Mouse (Mus musculus): ENCODE measurements at regions not wholly inside any gene's neighbourhood (a gene's known extent, or its start where the extent isn't known, plus 50 kb on each side); places are given as distances from the start of the nearest gene placed in this dataset.
A peak's percentile ranks its signal among the peaks of the same experiment; 100 is the strongest.

GRCm38 (mm10) chr3:148272159-148272848 is 718.1 kb downstream of the Adgrl2 start:
- Histone ChIP-seq H3K9ac (ENCODE audit: low read depth, low read length) (no peak overlapping the region), H3K27ac (no peak overlapping the region), H3K4me1 (replicated peaks; ENCODE audit: insufficient read depth, low read length) (no peaks in the 10 kb centered on the region), H3K27me3 (ENCODE audit: insufficient read depth, low read length) (no peaks in the 10 kb centered on the region), H3K36me3 (ENCODE audit: insufficient read depth, low read length) (no peaks in the 10 kb centered on the region), H3K4me2 (ENCODE audit: low read length) (no peak overlapping the region), H3K9me3 (replicated peaks; ENCODE audit: low read length) (no peaks in the 10 kb centered on the region), H3K4me3 (replicated peaks; ENCODE audit: low read depth, low read length) (no peak overlapping the region)
- ATAC-seq (replicated peaks; ENCODE audit: low FRiP score, low read depth), result no peak
- TF ChIP-seq CTCF (IDR thresholded peaks at IDR 0.05; ENCODE audit: low read depth), result no peak
- 88% methylated on average over 4 of the region's 4 CpGs for WGBS
- no peak for DNase-seq (ENCODE audit: low spot score)

DNA sequence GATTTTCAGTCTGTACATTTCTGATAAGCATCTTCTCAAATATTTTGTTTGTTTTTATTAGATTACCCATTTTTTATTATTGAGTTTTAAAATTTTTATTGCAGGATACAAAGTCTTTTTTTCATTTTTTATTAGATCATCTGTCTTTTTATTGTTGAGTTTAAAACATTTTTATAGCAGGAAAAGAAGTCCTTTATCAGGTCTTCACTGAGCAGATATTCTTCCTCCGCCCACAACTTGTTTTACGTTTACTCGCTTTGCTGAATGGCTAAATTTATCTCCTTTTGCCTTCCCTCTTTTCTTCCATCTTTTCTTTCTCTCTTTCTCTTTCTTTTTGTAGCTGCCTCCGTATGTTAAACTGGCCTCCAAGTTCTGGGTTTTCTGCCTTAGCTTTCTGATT is 721.5 kb downstream of the Adgrl2 start:
- no peak overlapping the region for H3K9ac ChIP-seq (ENCODE audit: low read depth, low read length)
- no peaks in the 10 kb centered on the region for H3K9me3 ChIP-seq (replicated peaks; ENCODE audit: low read length)
- no peak for TF ChIP-seq CTCF (IDR thresholded peaks at IDR 0.05; ENCODE audit: low read depth)
- no peak for DNase-seq (ENCODE audit: low spot score)
- H3K4me2 ChIP-seq (ENCODE audit: low read length), result no peak overlapping the region
- no peaks in the 10 kb centered on the region for H3K4me1 ChIP-seq (replicated peaks; ENCODE audit: insufficient read depth, low read length)
- H3K36me3 ChIP-seq (ENCODE audit: insufficient read depth, low read length), result no peaks in the 10 kb centered on the region
- ATAC-seq (replicated peaks; ENCODE audit: low FRiP score, low read depth), result no peak
- no peaks in the 10 kb centered on the region for H3K27me3 ChIP-seq (ENCODE audit: insufficient read depth, low read length)
- H3K4me3 ChIP-seq (replicated peaks; ENCODE audit: low read depth, low read length), result no peak overlapping the region
- no peak overlapping the region for H3K27ac ChIP-seq
- WGBS, result 78% methylated on average over 4 of the region's 4 CpGs

- Histone ChIP-seq H3K9ac (ENCODE audit: low read depth, low read length) (no peak overlapping the region), H3K4me1 (replicated peaks; ENCODE audit: insufficient read depth, low read length) (no peaks in the 10 kb centered on the region), H3K27ac (no peak overlapping the region), H3K4me2 (ENCODE audit: low read length) (no peak overlapping the region), H3K27me3 (ENCODE audit: insufficient read depth, low read length) (no peaks in the 10 kb centered on the region), H3K36me3 (ENCODE audit: insufficient read depth, low read length) (no peaks in the 10 kb centered on the region), H3K9me3 (replicated peaks; ENCODE audit: low read length) (no peaks in the 10 kb centered on the region), H3K4me3 (replicated peaks; ENCODE audit: low read depth, low read length) (no peak overlapping the region)
- TF ChIP-seq CTCF (IDR thresholded peaks at IDR 0.05; ENCODE audit: low read depth), result no peak
- WGBS, result 80% methylated on average over 1 of the region's 1 CpGs
- ATAC-seq (replicated peaks; ENCODE audit: low FRiP score, low read depth) (no peak), DNase-seq (ENCODE audit: low spot score) (no peak)
Measured at GRCm38 (mm10) chr3:148259211-148259610, 731.1 kb downstream of the Adgrl2 start.

DNA sequence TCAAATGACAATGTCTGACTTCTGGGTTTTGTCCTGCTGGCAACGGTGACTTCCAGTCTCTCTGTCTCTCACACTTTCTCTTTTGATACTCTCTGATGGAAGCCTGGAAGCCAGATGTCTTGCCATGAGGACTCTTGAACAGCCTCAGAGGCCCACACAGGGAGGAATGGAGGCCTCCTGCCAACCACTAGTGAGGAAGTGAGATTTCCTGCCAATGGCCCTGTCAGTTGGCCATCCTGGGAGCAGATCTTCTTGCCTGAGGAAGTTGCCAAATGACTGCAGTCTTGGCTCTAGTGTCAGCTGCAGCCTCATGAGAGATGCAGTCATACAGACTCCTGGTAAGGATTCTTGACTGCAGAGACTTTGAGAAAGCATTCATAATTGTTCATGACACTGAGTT is 741.7 kb downstream of the Adgrl2 start:
- TF ChIP-seq CTCF (IDR thresholded peaks at IDR 0.05; ENCODE audit: low read depth), result no peak
- DNase-seq (ENCODE audit: low spot score), result no peak
- Histone ChIP-seq H3K9me3 (replicated peaks; ENCODE audit: low read length) (no peaks in the 10 kb centered on the region), H3K4me1 (replicated peaks; ENCODE audit: insufficient read depth, low read length) (no peaks in the 10 kb centered on the region), H3K27ac (no peak overlapping the region), H3K9ac (ENCODE audit: low read depth, low read length) (no peak overlapping the region), H3K36me3 (ENCODE audit: insufficient read depth, low read length) (no peaks in the 10 kb centered on the region), H3K4me2 (ENCODE audit: low read length) (no peak overlapping the region), H3K27me3 (ENCODE audit: insufficient read depth, low read length) (no peaks in the 10 kb centered on the region), H3K4me3 (replicated peaks; ENCODE audit: low read depth, low read length) (no peak overlapping the region)
- no peak for ATAC-seq (replicated peaks; ENCODE audit: low FRiP score, low read depth)
- 88% methylated on average over 1 of the region's 1 CpGs for WGBS

- TF ChIP-seq CTCF (IDR thresholded peaks at IDR 0.05; ENCODE audit: low read depth), result 0 out of 2 replicates have a peak, but pooled peaks have one; percentile 14
- peak; percentile 28 for DNase-seq (ENCODE audit: low spot score)
- ATAC-seq (replicated peaks; ENCODE audit: low FRiP score, low read depth), result no peak
Measured at GRCm38 (mm10) chr3:148246786-148247185, 743.6 kb downstream of the Adgrl2 start.

GRCm38 (mm10) chr3:148238093-148238492 is 752.3 kb downstream of the Adgrl2 start:
- TF ChIP-seq CTCF (IDR thresholded peaks at IDR 0.05; ENCODE audit: low read depth), result no peak
- DNase-seq (ENCODE audit: low spot score), result no peak

More at GRCm38 (mm10) chr3:148246786-148247185, 743.6 kb downstream of the Adgrl2 start:
- Histone ChIP-seq H3K27ac (no peak overlapping the region), H3K27me3 (ENCODE audit: insufficient read depth, low read length) (no peaks in the 10 kb centered on the region), H3K4me3 (replicated peaks; ENCODE audit: low read depth, low read length) (no peak overlapping the region), H3K4me1 (replicated peaks; ENCODE audit: insufficient read depth, low read length) (no peaks in the 10 kb centered on the region), H3K4me2 (ENCODE audit: low read length) (no peak overlapping the region), H3K9me3 (replicated peaks; ENCODE audit: low read length) (no peaks in the 10 kb centered on the region), H3K9ac (ENCODE audit: low read depth, low read length) (no peak overlapping the region), H3K36me3 (ENCODE audit: insufficient read depth, low read length) (no peaks in the 10 kb centered on the region)

DNA sequence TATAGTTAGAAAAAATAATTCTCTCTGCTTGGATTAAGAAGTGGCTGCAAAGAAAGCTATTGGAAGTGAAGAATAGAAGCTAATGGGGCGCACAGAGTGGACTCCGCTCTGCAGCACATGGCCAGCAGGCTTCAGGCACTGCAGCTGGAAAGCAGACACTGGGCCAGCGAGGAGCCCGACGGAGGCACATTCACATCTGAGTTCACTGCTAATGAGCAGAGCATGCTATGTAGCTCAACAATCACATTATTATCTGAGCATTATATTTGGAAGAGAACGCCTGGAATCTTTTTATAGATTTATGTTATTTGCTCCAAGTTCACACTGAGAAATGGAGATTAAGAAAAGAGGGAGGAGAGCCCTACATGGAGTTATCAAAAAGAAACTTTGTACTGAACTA is 752.8 kb downstream of the Adgrl2 start:
- Histone ChIP-seq H3K36me3 (ENCODE audit: insufficient read depth, low read length) (no peaks in the 10 kb centered on the region), H3K27me3 (ENCODE audit: insufficient read depth, low read length) (no peaks in the 10 kb centered on the region), H3K9ac (ENCODE audit: low read depth, low read length) (no peak overlapping the region), H3K4me1 (replicated peaks; ENCODE audit: insufficient read depth, low read length) (no peaks in the 10 kb centered on the region), H3K4me2 (ENCODE audit: low read length) (no peak overlapping the region), H3K9me3 (replicated peaks; ENCODE audit: low read length) (no peaks in the 10 kb centered on the region), H3K27ac (no peak overlapping the region), H3K4me3 (replicated peaks; ENCODE audit: low read depth, low read length) (no peak overlapping the region)
- no peak for TF ChIP-seq CTCF (IDR thresholded peaks at IDR 0.05; ENCODE audit: low read depth)
- DNase-seq (ENCODE audit: low spot score) (no peak), ATAC-seq (replicated peaks; ENCODE audit: low FRiP score, low read depth) (no peak)
- WGBS, result 83% methylated on average over 6 of the region's 6 CpGs

More at GRCm38 (mm10) chr3:148238093-148238492, 752.3 kb downstream of the Adgrl2 start:
- H3K4me1 ChIP-seq (replicated peaks; ENCODE audit: insufficient read depth, low read length), result no peaks in the 10 kb centered on the region
- H3K4me2 ChIP-seq (ENCODE audit: low read length), result no peak overlapping the region
- H3K27ac ChIP-seq, result no peak overlapping the region
- H3K4me3 ChIP-seq (replicated peaks; ENCODE audit: low read depth, low read length), result no peak overlapping the region
- no peaks in the 10 kb centered on the region for H3K27me3 ChIP-seq (ENCODE audit: insufficient read depth, low read length)
- H3K9ac ChIP-seq (ENCODE audit: low read depth, low read length), result no peak overlapping the region
- ATAC-seq (replicated peaks; ENCODE audit: low FRiP score, low read depth), result no peak
- no peaks in the 10 kb centered on the region for H3K36me3 ChIP-seq (ENCODE audit: insufficient read depth, low read length)
- no peaks in the 10 kb centered on the region for H3K9me3 ChIP-seq (replicated peaks; ENCODE audit: low read length)
